20 mouse cellular contexts compared by ENCODE assay signal in genomic region chr10:103829079-103829478, GRCm38 (mm10).
DNase-seq lines count a peak whose midpoint lies in the region; ATAC-seq lines count a peak whose summit lies in the region.
"Had no signal": no experiment of that assay in that cellular context is flagged by ENCODE, and none has a peak within 500 bp of the region (broad histone marks: within the 10 kb centered on the region; RNA-seq: fewer than 3 reads in every experiment).

No protein-coding gene starts in this region.

- H3K4me1 ChIP-seq in forebrain, embryonic 12.5 days: no peaks in the 10 kb centered on the region
- no peaks in the 10 kb centered on the region for H3K4me1 ChIP-seq in forebrain, embryonic 16.5 days (replicated peaks; ENCODE audit: control insufficient read depth, insufficient read depth, low read length)
- no peaks in the 10 kb centered on the region for H3K4me1 ChIP-seq in hindbrain, embryonic 11.5 days (replicated peaks; ENCODE audit: control insufficient read depth, insufficient read depth, low read length)
- H3K4me1 ChIP-seq in hindbrain, embryonic 14.5 days (replicated peaks; ENCODE audit: control insufficient read depth, insufficient read depth, low read length): no peaks in the 10 kb centered on the region
- no peaks in the 10 kb centered on the region for H3K4me1 ChIP-seq in neural tube, embryonic 12.5 days
- no peaks in the 10 kb centered on the region for H3K4me1 ChIP-seq in neural tube, embryonic 15.5 days
- H3K4me1 ChIP-seq: embryonic facial prominence, embryonic 13.5 days; embryonic facial prominence, embryonic 15.5 days; forebrain, embryonic 10.5 days had no signal

- H3K36me3 ChIP-seq in forebrain, embryonic 12.5 days (replicated peaks): no peaks in the 10 kb centered on the region
- H3K36me3 ChIP-seq in forebrain, embryonic 16.5 days (ENCODE audit: control insufficient read depth, insufficient read depth): no peaks in the 10 kb centered on the region
- H3K36me3 ChIP-seq in hindbrain, embryonic 11.5 days (ENCODE audit: control insufficient read depth, insufficient read depth, low read length): no peaks in the 10 kb centered on the region
- no peaks in the 10 kb centered on the region for H3K36me3 ChIP-seq in hindbrain, embryonic 14.5 days (replicated peaks; ENCODE audit: control insufficient read depth, insufficient read depth)
- no peaks in the 10 kb centered on the region for H3K36me3 ChIP-seq in neural tube, embryonic 12.5 days
- no peaks in the 10 kb centered on the region for H3K36me3 ChIP-seq in neural tube, embryonic 15.5 days
- H3K36me3 ChIP-seq: embryonic facial prominence, embryonic 13.5 days; embryonic facial prominence, embryonic 15.5 days; forebrain, embryonic 10.5 days had no signal

- ATAC-seq in forebrain, embryonic 12.5 days (ENCODE audit: low FRiP score): peak; percentile 59; the same call in 1 of the 2 replicates
- no peak for ATAC-seq in forebrain, embryonic 16.5 days
- peak; percentile 45 for ATAC-seq in hindbrain, embryonic 11.5 days (ENCODE audit: low FRiP score)
- no peak for ATAC-seq in hindbrain, embryonic 14.5 days (ENCODE audit: low FRiP score)
- 0 out of 2 replicates have a peak, but pooled peaks have one; percentile 53 for ATAC-seq in neural tube, embryonic 12.5 days (ENCODE audit: low FRiP score, low read depth)
- ATAC-seq in neural tube, embryonic 15.5 days (ENCODE audit: low FRiP score): no peak

- DNase-seq in hindbrain, embryonic 11.5 days (ENCODE audit: low spot score): no peak
- DNase-seq in hindbrain, embryonic 14.5 days (ENCODE audit: low spot score): no peak
- DNase-seq: adrenal gland, adult 2 months; adrenal gland, postnatal 10 days; adrenal gland, postnatal 25 days; cerebellum, adult 11 months; cerebellum, adult 18-20 months; cerebellum, adult 8-10 months; cerebellum, adult 9-11 months; cerebellum, postnatal 14 days; cerebellum, postnatal 36 days; embryo, embryonic 11 days had no signal

- no peaks in the 10 kb centered on the region for H3K9me3 ChIP-seq in forebrain, embryonic 12.5 days
- H3K9me3 ChIP-seq in forebrain, embryonic 16.5 days (ENCODE audit: control insufficient read depth, low read length): no peaks in the 10 kb centered on the region
- no peaks in the 10 kb centered on the region for H3K9me3 ChIP-seq in hindbrain, embryonic 11.5 days (ENCODE audit: control insufficient read depth, low read length)
- H3K9me3 ChIP-seq in hindbrain, embryonic 14.5 days (ENCODE audit: control insufficient read depth, low read length): no peaks in the 10 kb centered on the region
- H3K9me3 ChIP-seq in neural tube, embryonic 12.5 days: no peaks in the 10 kb centered on the region
- H3K9me3 ChIP-seq in neural tube, embryonic 15.5 days (replicated peaks): no peaks in the 10 kb centered on the region
- H3K9me3 ChIP-seq: embryonic facial prominence, embryonic 13.5 days; embryonic facial prominence, embryonic 15.5 days; forebrain, embryonic 10.5 days had no signal

- H3K4me3 ChIP-seq in forebrain, embryonic 12.5 days (replicated peaks): no peak overlapping the region
- H3K4me3 ChIP-seq in forebrain, embryonic 16.5 days (replicated peaks; ENCODE audit: low read length): no peak overlapping the region
- no peak overlapping the region for H3K4me3 ChIP-seq in hindbrain, embryonic 11.5 days (ENCODE audit: low read depth, low read length)
- H3K4me3 ChIP-seq in hindbrain, embryonic 14.5 days (replicated peaks; ENCODE audit: low read length): no peak overlapping the region
- no peak overlapping the region for H3K4me3 ChIP-seq in neural tube, embryonic 12.5 days
- H3K4me3 ChIP-seq in neural tube, embryonic 15.5 days (replicated peaks): no peak overlapping the region
- H3K4me3 ChIP-seq: embryonic facial prominence, embryonic 13.5 days; embryonic facial prominence, embryonic 15.5 days; erythroblast, embryonic 14.5 days; forebrain, embryonic 10.5 days had no signal

- H3K4me2 ChIP-seq in forebrain, embryonic 12.5 days: no peak overlapping the region
- no peak overlapping the region for H3K4me2 ChIP-seq in forebrain, embryonic 16.5 days (ENCODE audit: low read length)
- no peak overlapping the region for H3K4me2 ChIP-seq in hindbrain, embryonic 11.5 days (replicated peaks; ENCODE audit: low read depth, low read length)
- no peak overlapping the region for H3K4me2 ChIP-seq in hindbrain, embryonic 14.5 days (replicated peaks)
- no peak overlapping the region for H3K4me2 ChIP-seq in neural tube, embryonic 12.5 days (replicated peaks)
- no peak overlapping the region for H3K4me2 ChIP-seq in neural tube, embryonic 15.5 days
- H3K4me2 ChIP-seq: embryonic facial prominence, embryonic 13.5 days; embryonic facial prominence, embryonic 15.5 days had no signal

- H3K9ac ChIP-seq in forebrain, embryonic 12.5 days: no peak overlapping the region
- H3K9ac ChIP-seq in forebrain, embryonic 16.5 days (replicated peaks; ENCODE audit: low read depth, low read length): no peak overlapping the region
- H3K9ac ChIP-seq in hindbrain, embryonic 11.5 days (ENCODE audit: low read depth, low read length): no peak overlapping the region
- H3K9ac ChIP-seq in hindbrain, embryonic 14.5 days: no peak overlapping the region
- no peak overlapping the region for H3K9ac ChIP-seq in neural tube, embryonic 12.5 days
- H3K9ac ChIP-seq in neural tube, embryonic 15.5 days (replicated peaks): no peak overlapping the region
- H3K9ac ChIP-seq: embryonic facial prominence, embryonic 13.5 days; embryonic facial prominence, embryonic 15.5 days had no signal

- no peaks in the 10 kb centered on the region for H3K27me3 ChIP-seq in forebrain, embryonic 12.5 days
- no peaks in the 10 kb centered on the region for H3K27me3 ChIP-seq in forebrain, embryonic 16.5 days (replicated peaks; ENCODE audit: control insufficient read depth, insufficient read depth, low read length)
- H3K27me3 ChIP-seq in hindbrain, embryonic 11.5 days (ENCODE audit: control insufficient read depth, insufficient read depth, low read length): no peaks in the 10 kb centered on the region
- H3K27me3 ChIP-seq in hindbrain, embryonic 14.5 days (ENCODE audit: control insufficient read depth, insufficient read depth, low read length): no peaks in the 10 kb centered on the region
- H3K27me3 ChIP-seq in neural tube, embryonic 12.5 days (replicated peaks): no peaks in the 10 kb centered on the region
- no peaks in the 10 kb centered on the region for H3K27me3 ChIP-seq in neural tube, embryonic 15.5 days (replicated peaks)
- H3K27me3 ChIP-seq: embryonic facial prominence, embryonic 13.5 days; embryonic facial prominence, embryonic 15.5 days had no signal

- H3K27ac ChIP-seq in forebrain, embryonic 12.5 days: no peak overlapping the region
- H3K27ac ChIP-seq in forebrain, embryonic 16.5 days (ENCODE audit: low read length): no peak overlapping the region
- no peak overlapping the region for H3K27ac ChIP-seq in hindbrain, embryonic 11.5 days (ENCODE audit: low read depth, low read length)
- no peak overlapping the region for H3K27ac ChIP-seq in hindbrain, embryonic 14.5 days
- H3K27ac ChIP-seq in neural tube, embryonic 12.5 days: no peak overlapping the region
- H3K27ac ChIP-seq in neural tube, embryonic 15.5 days (replicated peaks): no peak overlapping the region
- H3K27ac ChIP-seq: embryonic facial prominence, embryonic 13.5 days; embryonic facial prominence, embryonic 15.5 days; forebrain, embryonic 10.5 days had no signal

Comparison
In these comparisons a context has a peak if more than half of its experiments do, and no peak if none do; other contexts are left out.
1. ATAC-seq: peak in forebrain, embryonic 12.5 days (single experiment), hindbrain, embryonic 11.5 days (single experiment) and neural tube, embryonic 12.5 days (single experiment); none in forebrain, embryonic 16.5 days (single experiment), hindbrain, embryonic 14.5 days (single experiment) and neural tube, embryonic 15.5 days (single experiment).